ENCODE assay signal across 11 mouse cellular contexts in the genomic region with DNA sequence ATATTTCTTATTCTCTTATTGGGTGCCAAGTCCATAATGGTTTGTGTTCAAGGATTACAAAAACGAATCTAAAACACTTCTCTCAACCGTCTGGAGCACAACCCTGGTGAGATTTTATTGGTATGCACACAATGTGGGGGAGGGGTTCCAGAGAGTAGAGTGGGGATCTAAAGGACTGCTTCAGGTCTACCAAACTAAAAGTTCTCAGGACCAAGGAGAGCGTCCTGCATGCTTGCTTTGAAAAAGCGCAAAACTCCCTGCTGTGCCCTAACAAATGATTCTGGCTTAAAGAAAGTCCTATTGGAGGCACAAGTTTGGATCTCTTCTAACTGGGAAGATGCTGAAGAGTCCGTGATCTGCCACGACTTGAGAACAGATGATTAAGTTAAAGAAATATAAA.
A peak's percentile ranks its signal among the peaks of the same experiment; 100 is the strongest.
DNase-seq lines count a peak whose midpoint lies in the region; ATAC-seq lines count a peak whose summit lies in the region.
"Had no signal": no experiment of that assay in that cellular context is flagged by ENCODE, and none has a peak within 500 bp of the region (broad histone marks: within the 10 kb centered on the region; RNA-seq: fewer than 3 reads in every experiment).

No protein-coding gene starts in this region.

- H3K36me3 ChIP-seq in hindbrain, embryonic 11.5 days (ENCODE audit: control insufficient read depth, insufficient read depth, low read length) = no peaks in the 10 kb centered on the region
- H3K36me3 ChIP-seq in hindbrain, embryonic 10.5 days = no peaks in the 10 kb centered on the region

- H3K4me3 ChIP-seq in hindbrain, embryonic 11.5 days (ENCODE audit: low read depth, low read length) = no peak overlapping the region
- no peak overlapping the region for H3K4me3 ChIP-seq in hindbrain, embryonic 10.5 days

- H3K9ac ChIP-seq in hindbrain, embryonic 11.5 days (ENCODE audit: low read depth, low read length) = no peak overlapping the region

- intact Hi-C loops in gastrocnemius, postnatal 36 days (cut with DNase I) = no loop called here

- no peak overlapping the region for H3K27ac ChIP-seq in hindbrain, embryonic 11.5 days (ENCODE audit: low read depth, low read length)
- H3K27ac ChIP-seq in hindbrain, embryonic 10.5 days = no peak overlapping the region
- H3K27ac ChIP-seq: macrophage had no signal

- no peak overlapping the region for H3K4me2 ChIP-seq in hindbrain, embryonic 11.5 days (replicated peaks; ENCODE audit: low read depth, low read length)
- H3K4me2 ChIP-seq: liver, embryonic 11.5 days had no signal

- DNase-seq in hindbrain, embryonic 11.5 days (ENCODE audit: low spot score) = peak; percentile 53
- no peak for DNase-seq in hindbrain, embryonic 10.5 days (ENCODE audit: low spot score)
- peak; percentile 7 for DNase-seq in ovary, postnatal 14 days (ENCODE audit: low spot score)
- no peak for DNase-seq in ovary, adult 18-20 months (ENCODE audit: low spot score)
- peak; percentile 53 for DNase-seq in embryo, embryonic 11.5 days (ENCODE audit: low read depth, low spot score)
- DNase-seq in retina, postnatal 1 day = peak; percentile 45
- DNase-seq in gastrocnemius, postnatal 36 days = no peak
- DNase-seq: cerebellum, postnatal 25 days had no signal

- no peaks in the 10 kb centered on the region for H3K9me3 ChIP-seq in hindbrain, embryonic 11.5 days (ENCODE audit: control insufficient read depth, low read length)
- no peaks in the 10 kb centered on the region for H3K9me3 ChIP-seq in hindbrain, embryonic 10.5 days

- ATAC-seq in hindbrain, embryonic 11.5 days (ENCODE audit: low FRiP score) = no peak
- ATAC-seq in erythroid progenitor cell, adult 5-6 weeks (replicated peaks; ENCODE audit: low FRiP score, poor library complexity, severe bottlenecking) = no peak

- no peaks in the 10 kb centered on the region for H3K4me1 ChIP-seq in hindbrain, embryonic 11.5 days (replicated peaks; ENCODE audit: control insufficient read depth, insufficient read depth, low read length)
- peaks cover 11% of the 10 kb centered on the region; the same call in 1 of the 2 replicates for H3K4me1 ChIP-seq in hindbrain, embryonic 10.5 days (replicated peaks)

- 6% methylated on average over 6 of the region's 6 CpGs for WGBS in hindbrain, embryonic 11.5 days
- WGBS in hindbrain, embryonic 10.5 days = 5% methylated on average over 6 of the region's 6 CpGs

- H3K27me3 ChIP-seq in hindbrain, embryonic 11.5 days (ENCODE audit: control insufficient read depth, insufficient read depth, low read length) = no peaks in the 10 kb centered on the region
- no peaks in the 10 kb centered on the region for H3K27me3 ChIP-seq in hindbrain, embryonic 10.5 days (ENCODE audit: insufficient read depth, poor library complexity, severe bottlenecking)

Comparison
In these comparisons a context has a peak if more than half of its experiments do, and no peak if none do; other contexts are left out.
1. DNase-seq: peak in hindbrain, embryonic 11.5 days (single experiment), ovary, postnatal 14 days (single experiment), embryo, embryonic 11.5 days (single experiment) and retina, postnatal 1 day (single experiment); none in hindbrain, embryonic 10.5 days (single experiment), ovary, adult 18-20 months (single experiment) and gastrocnemius, postnatal 36 days (0 of 2).